Mouse (Mus musculus): ENCODE measurements around the gene Cdkl3. TPM values are rescaled to one million over a fixed set of nuclear protein-coding genes. Genes with fewer than 3 reads are reported as not detected.

The Cdkl3 gene
- polyA plus RNA-seq, 1 experiment from 2014 or later = 7.8 TPM

GRCm38 (mm10) chr11:51967443-51968401, 36.3 kb upstream of the Cdkl3 start, which contains the start of gene Cdkn2aipnl:
Cdkn2aipnl (plus strand) TSS chr11:51967661.
- WGBS = 2% methylated on average over 63 of the region's 63 CpGs
- Histone ChIP-seq H3K36me3 (ENCODE audit: insufficient read depth, low read length) (peaks cover 26% of the 10 kb centered on the region), H3K4me2 (replicated peaks; ENCODE audit: low read depth, low read length) (peak within 1 kb of the TSS; percentile 95), H3K9ac (replicated peaks; ENCODE audit: low read length) (peak within 1 kb of the TSS; percentile 82), H3K4me1 (ENCODE audit: insufficient read depth, low read length) (peaks cover 6% of the 10 kb centered on the region; the same call in 1 of the 2 replicates), H3K27me3 (ENCODE audit: insufficient read depth, low read length) (no peaks in the 10 kb centered on the region), H3K27ac (ENCODE audit: low read length) (peak within 1 kb of the TSS; percentile 23; the same call in 1 of the 2 replicates), H3K9me3 (ENCODE audit: low read length) (no peaks in the 10 kb centered on the region), H3K4me3 (ENCODE audit: low read length) (peak within 1 kb of the TSS; percentile 72)
- peak; percentile 97 for ATAC-seq (ENCODE audit: low FRiP score, low TSS enrichment)

GRCm38 (mm10) chr11:51968896-51969295, 35.1 kb upstream of the Cdkl3 start:
- H3K9me3 ChIP-seq (ENCODE audit: low read length) = no peaks in the 10 kb centered on the region
- ATAC-seq (ENCODE audit: low FRiP score, low TSS enrichment) = no peak
- peaks cover 6% of the 10 kb centered on the region; the same call in 1 of the 2 replicates for H3K4me1 ChIP-seq (ENCODE audit: insufficient read depth, low read length)
- 95% methylated on average over 9 of the region's 9 CpGs for WGBS
- H3K4me3 ChIP-seq (ENCODE audit: low read length) = no peak overlapping the region
- H3K27me3 ChIP-seq (ENCODE audit: insufficient read depth, low read length) = no peaks in the 10 kb centered on the region
- no peak overlapping the region for H3K27ac ChIP-seq (ENCODE audit: low read length)
- H3K36me3 ChIP-seq (ENCODE audit: insufficient read depth, low read length) = peaks cover 35% of the 10 kb centered on the region
- no peak overlapping the region for H3K9ac ChIP-seq (replicated peaks; ENCODE audit: low read length)
- no peak overlapping the region for H3K4me2 ChIP-seq (replicated peaks; ENCODE audit: low read depth, low read length)

GRCm38 (mm10) chr11:51969511-51969910, 34.5 kb upstream of the Cdkl3 start:
- no peak overlapping the region for H3K27ac ChIP-seq (ENCODE audit: low read length)
- ATAC-seq (ENCODE audit: low FRiP score, low TSS enrichment) = no peak
- peaks cover 6% of the 10 kb centered on the region; the same call in 1 of the 2 replicates for H3K4me1 ChIP-seq (ENCODE audit: insufficient read depth, low read length)
- H3K4me3 ChIP-seq (ENCODE audit: low read length) = no peak overlapping the region
- no peaks in the 10 kb centered on the region for H3K9me3 ChIP-seq (ENCODE audit: low read length)
- no peaks in the 10 kb centered on the region for H3K27me3 ChIP-seq (ENCODE audit: insufficient read depth, low read length)
- H3K36me3 ChIP-seq (ENCODE audit: insufficient read depth, low read length) = peaks cover 39% of the 10 kb centered on the region
- no peak overlapping the region for H3K9ac ChIP-seq (replicated peaks; ENCODE audit: low read length)
- no peak overlapping the region for H3K4me2 ChIP-seq (replicated peaks; ENCODE audit: low read depth, low read length)
- 90% methylated on average over 2 of the region's 2 CpGs for WGBS

GRCm38 (mm10) chr11:51971644-51972043, 32.4 kb upstream of the Cdkl3 start:
- H3K36me3 ChIP-seq (ENCODE audit: insufficient read depth, low read length) = peaks cover 48% of the 10 kb centered on the region
- H3K27ac ChIP-seq (ENCODE audit: low read length) = no peak overlapping the region
- peaks cover 6% of the 10 kb centered on the region; the same call in 1 of the 2 replicates for H3K4me1 ChIP-seq (ENCODE audit: insufficient read depth, low read length)
- no peak for ATAC-seq (ENCODE audit: low FRiP score, low TSS enrichment)
- no peaks in the 10 kb centered on the region for H3K9me3 ChIP-seq (ENCODE audit: low read length)
- no peaks in the 10 kb centered on the region for H3K27me3 ChIP-seq (ENCODE audit: insufficient read depth, low read length)
- WGBS = 93% methylated on average over 6 of the region's 6 CpGs
- no peak overlapping the region for H3K9ac ChIP-seq (replicated peaks; ENCODE audit: low read length)
- H3K4me3 ChIP-seq (ENCODE audit: low read length) = no peak overlapping the region
- no peak overlapping the region for H3K4me2 ChIP-seq (replicated peaks; ENCODE audit: low read depth, low read length)

GRCm38 (mm10) chr11:51999611-52000289, 4.3 kb upstream of the Cdkl3 start:
- Histone ChIP-seq H3K9ac (replicated peaks; ENCODE audit: low read length) (peak overlapping the region; percentile 98), H3K9me3 (ENCODE audit: low read length) (no peaks in the 10 kb centered on the region)
- 0% methylated on average over 29 of the region's 29 CpGs for WGBS

GRCm38 (mm10) chr11:52000290-52000962, 3.6 kb upstream of the Cdkl3 start, which contains the start of gene Ube2b:
Ube2b (minus strand) TSS chr11:52000762.
- Histone ChIP-seq H3K4me2 (replicated peaks; ENCODE audit: low read depth, low read length) (peak within 1 kb of the TSS; percentile 88), H3K36me3 (ENCODE audit: insufficient read depth, low read length) (peaks cover 20% of the 10 kb centered on the region), H3K9me3 (ENCODE audit: low read length) (no peaks in the 10 kb centered on the region), H3K4me1 (ENCODE audit: insufficient read depth, low read length) (peaks cover 36% of the 10 kb centered on the region), H3K27ac (ENCODE audit: low read length) (peak within 1 kb of the TSS; percentile 94), H3K9ac (replicated peaks; ENCODE audit: low read length) (peak within 1 kb of the TSS; percentile 98), H3K4me3 (ENCODE audit: low read length) (peak within 1 kb of the TSS; percentile 98), H3K27me3 (ENCODE audit: insufficient read depth, low read length) (no peaks in the 10 kb centered on the region)
- under 1% methylated on average over 56 of the region's 63 CpGs for WGBS
- peak; percentile 69 for ATAC-seq (ENCODE audit: low FRiP score, low TSS enrichment)

More at GRCm38 (mm10) chr11:51999611-52000289, 4.3 kb upstream of the Cdkl3 start:
- H3K4me2 ChIP-seq (replicated peaks; ENCODE audit: low read depth, low read length) = peak overlapping the region; percentile 88
- H3K4me3 ChIP-seq (ENCODE audit: low read length) = peak overlapping the region; percentile 98
- H3K36me3 ChIP-seq (ENCODE audit: insufficient read depth, low read length) = peaks cover 27% of the 10 kb centered on the region
- ATAC-seq (ENCODE audit: low FRiP score, low TSS enrichment) = peak; percentile 62
- H3K27ac ChIP-seq (ENCODE audit: low read length) = peak overlapping the region; percentile 94
- H3K4me1 ChIP-seq (ENCODE audit: insufficient read depth, low read length) = peaks cover 31% of the 10 kb centered on the region
- no peaks in the 10 kb centered on the region for H3K27me3 ChIP-seq (ENCODE audit: insufficient read depth, low read length)

GRCm38 (mm10) chr11:52001341-52001740, 2.7 kb upstream of the Cdkl3 start:
- no peak for ATAC-seq (ENCODE audit: low FRiP score, low TSS enrichment)
- Histone ChIP-seq H3K36me3 (ENCODE audit: insufficient read depth, low read length) (peaks cover 12% of the 10 kb centered on the region), H3K4me1 (ENCODE audit: insufficient read depth, low read length) (peaks cover 42% of the 10 kb centered on the region), H3K9me3 (ENCODE audit: low read length) (no peaks in the 10 kb centered on the region), H3K27me3 (ENCODE audit: insufficient read depth, low read length) (no peaks in the 10 kb centered on the region), H3K9ac (replicated peaks; ENCODE audit: low read length) (peak overlapping the region; percentile 50), H3K4me2 (replicated peaks; ENCODE audit: low read depth, low read length) (peak overlapping the region; percentile 53), H3K4me3 (ENCODE audit: low read length) (peak overlapping the region; percentile 98), H3K27ac (ENCODE audit: low read length) (peak overlapping the region; percentile 94)
- 67% methylated on average over 10 of the region's 10 CpGs for WGBS

GRCm38 (mm10) chr11:52001861-52002260, 2.2 kb upstream of the Cdkl3 start:
- Histone ChIP-seq H3K27ac (ENCODE audit: low read length) (no peak overlapping the region), H3K4me1 (ENCODE audit: insufficient read depth, low read length) (peaks cover 42% of the 10 kb centered on the region), H3K9me3 (ENCODE audit: low read length) (no peaks in the 10 kb centered on the region), H3K9ac (replicated peaks; ENCODE audit: low read length) (no peak overlapping the region; the same call in 1 of the 2 replicates), H3K4me3 (ENCODE audit: low read length) (no peak overlapping the region), H3K4me2 (replicated peaks; ENCODE audit: low read depth, low read length) (no peak overlapping the region), H3K27me3 (ENCODE audit: insufficient read depth, low read length) (no peaks in the 10 kb centered on the region), H3K36me3 (ENCODE audit: insufficient read depth, low read length) (peaks cover 8% of the 10 kb centered on the region)
- ATAC-seq (ENCODE audit: low FRiP score, low TSS enrichment) = no peak
- 94% methylated on average over 8 of the region's 8 CpGs for WGBS

GRCm38 (mm10) chr11:52002842-52003504, 1.0 kb upstream of the Cdkl3 start:
- no peak for ATAC-seq (ENCODE audit: low FRiP score, low TSS enrichment)
- peaks cover 37% of the 10 kb centered on the region for H3K4me1 ChIP-seq (ENCODE audit: insufficient read depth, low read length)
- H3K36me3 ChIP-seq (ENCODE audit: insufficient read depth, low read length) = no peaks in the 10 kb centered on the region
- peak overlapping the region; percentile 68 for H3K4me2 ChIP-seq (replicated peaks; ENCODE audit: low read depth, low read length)
- no peaks in the 10 kb centered on the region for H3K9me3 ChIP-seq (ENCODE audit: low read length)
- H3K27ac ChIP-seq (ENCODE audit: low read length) = peak overlapping the region; percentile 96
- H3K4me3 ChIP-seq (ENCODE audit: low read length) = peak overlapping the region; percentile 86
- H3K27me3 ChIP-seq (ENCODE audit: insufficient read depth, low read length) = no peaks in the 10 kb centered on the region
- H3K9ac ChIP-seq (replicated peaks; ENCODE audit: low read length) = peak overlapping the region; percentile 89
- whole genome bisulfite sequencing = 76% methylated on average over 13 of the region's 13 CpGs

All from kidney, embryonic 16.5 days (tissue).